Mouse (Mus musculus): ENCODE data around the gene Gm17175. TPM values are rescaled to one million over a fixed set of nuclear protein-coding genes. Genes with fewer than 3 reads are reported as not detected.
"Not testable (repeated sequence)": the region's sequence is repeated elsewhere in the genome, so short reads cannot be mapped to it uniquely, and the experiment has no call there.

Gene Gm17175
- polyA plus RNA-seq (2014; fragmentation: Nextera tagmentation; extraction: Ambion mirVana): not detected in 2 replicates

DNA sequence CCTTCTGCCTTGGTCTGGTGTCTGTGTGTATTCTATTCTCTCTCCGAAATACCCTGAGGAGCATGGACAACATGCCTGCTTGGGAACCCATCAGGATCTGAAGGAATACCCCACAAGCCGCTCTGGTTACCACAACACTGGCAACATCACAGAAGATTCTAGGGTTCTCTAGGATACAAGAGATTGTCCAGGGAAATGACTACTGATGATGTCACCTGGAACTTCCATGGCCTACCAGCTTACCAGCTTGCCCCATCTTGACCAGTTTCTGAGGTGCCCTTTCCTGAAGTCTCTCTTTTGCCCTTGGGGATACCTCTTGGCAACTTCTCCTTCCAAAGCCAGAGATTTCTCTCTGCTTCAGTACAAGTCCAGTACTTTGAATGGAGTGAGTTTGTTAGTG is at the start of gene Gm17175:
Gene Gm17175, minus strand, starts transcription at position 101 of the 400 bp plus-strand sequence.
- not testable (repeated sequence) for H3K9ac ChIP-seq (ENCODE audit: low read depth, low read length); H3K36me3 ChIP-seq (ENCODE audit: control insufficient read depth, insufficient read depth, low read length); H3K27me3 ChIP-seq (replicated peaks; ENCODE audit: control insufficient read depth, insufficient read depth, low read length); H3K27ac ChIP-seq (replicated peaks; ENCODE audit: low read depth, low read length); ATAC-seq (ENCODE audit: low read depth); DNase-seq (ENCODE audit: low spot score); H3K9me3 ChIP-seq (ENCODE audit: control insufficient read depth, low read length); H3K4me2 ChIP-seq (ENCODE audit: low read depth, low read length); H3K4me3 ChIP-seq (ENCODE audit: low read depth, low read length); H3K4me1 ChIP-seq (ENCODE audit: control insufficient read depth, insufficient read depth, low read length)
- 93% methylated on average over 2 of the region's 2 CpGs for WGBS

DNA sequence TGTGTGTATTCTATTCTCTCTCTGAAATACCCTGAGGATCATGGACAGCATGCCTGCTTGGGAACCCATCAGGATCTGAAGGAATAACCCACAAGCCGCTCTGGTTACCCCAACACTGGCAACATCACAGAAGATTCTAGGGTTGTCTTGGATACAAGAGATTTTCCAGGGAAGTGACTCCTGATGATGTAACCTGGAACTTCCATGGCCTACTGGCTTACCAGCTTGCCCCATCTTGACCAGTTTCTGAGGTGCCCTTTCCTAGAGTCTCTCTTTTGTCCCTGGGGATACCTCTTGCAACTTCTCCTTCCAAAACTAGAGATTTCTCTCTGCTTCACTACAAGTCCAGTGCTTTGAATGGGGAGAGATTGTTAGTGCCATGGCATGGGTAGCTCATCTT is 37.3 kb upstream of the Gm17175 start, which contains the start of gene Gm17078:
Gene Gm17078, minus strand, starts transcription at position 101 of the 400 bp plus-strand sequence.
- DNase-seq (ENCODE audit: low spot score): no peak
- Histone ChIP-seq H3K4me2 (ENCODE audit: low read depth, low read length) (no peak within 1 kb of the TSS), H3K9me3 (ENCODE audit: control insufficient read depth, low read length) (no peaks in the 10 kb centered on the region), H3K4me1 (ENCODE audit: control insufficient read depth, insufficient read depth, low read length) (no peaks in the 10 kb centered on the region), H3K36me3 (ENCODE audit: control insufficient read depth, insufficient read depth, low read length) (no peaks in the 10 kb centered on the region), H3K9ac (ENCODE audit: low read depth, low read length) (no peak within 1 kb of the TSS), H3K4me3 (ENCODE audit: low read depth, low read length) (no peak within 1 kb of the TSS), H3K27ac (replicated peaks; ENCODE audit: low read depth, low read length) (no peak within 1 kb of the TSS), H3K27me3 (replicated peaks; ENCODE audit: control insufficient read depth, insufficient read depth, low read length) (no peaks in the 10 kb centered on the region)
- ATAC-seq (ENCODE audit: low read depth): no peak
- 91% methylated on average over 1 of the region's 1 CpGs for WGBS

DNA sequence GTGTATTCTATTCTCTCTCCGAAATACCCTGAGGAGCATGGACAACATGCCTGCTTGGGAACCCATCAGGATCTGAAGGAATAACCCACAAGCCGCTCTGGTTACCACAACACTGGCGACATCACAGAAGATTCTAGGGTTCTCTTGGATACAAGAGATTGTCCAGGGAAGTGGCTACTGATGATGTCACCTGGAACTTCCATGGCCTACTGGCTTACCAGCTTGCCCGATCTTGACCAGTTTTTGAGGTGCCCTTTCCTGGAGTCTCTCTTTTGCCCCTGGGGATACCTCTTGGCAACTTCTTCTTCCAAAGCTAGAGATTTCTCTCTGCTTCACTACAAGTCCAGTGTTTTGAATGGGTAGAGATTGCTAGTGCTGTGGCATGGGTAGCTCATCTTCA is 18.2 kb upstream of the Gm17175 start, which contains the start of gene Gm17174:
Gene Gm17174, minus strand, starts transcription at position 101 of the 400 bp plus-strand sequence.
- not testable (repeated sequence) for DNase-seq (ENCODE audit: low spot score); H3K4me2 ChIP-seq (ENCODE audit: low read depth, low read length); H3K36me3 ChIP-seq (ENCODE audit: control insufficient read depth, insufficient read depth, low read length); H3K27ac ChIP-seq (replicated peaks; ENCODE audit: low read depth, low read length); H3K27me3 ChIP-seq (replicated peaks; ENCODE audit: control insufficient read depth, insufficient read depth, low read length); H3K4me3 ChIP-seq (ENCODE audit: low read depth, low read length); H3K9ac ChIP-seq (ENCODE audit: low read depth, low read length); H3K9me3 ChIP-seq (ENCODE audit: control insufficient read depth, low read length); ATAC-seq (ENCODE audit: low read depth); H3K4me1 ChIP-seq (ENCODE audit: control insufficient read depth, insufficient read depth, low read length)
- WGBS: 92% methylated on average over 4 of the region's 4 CpGs

DNA sequence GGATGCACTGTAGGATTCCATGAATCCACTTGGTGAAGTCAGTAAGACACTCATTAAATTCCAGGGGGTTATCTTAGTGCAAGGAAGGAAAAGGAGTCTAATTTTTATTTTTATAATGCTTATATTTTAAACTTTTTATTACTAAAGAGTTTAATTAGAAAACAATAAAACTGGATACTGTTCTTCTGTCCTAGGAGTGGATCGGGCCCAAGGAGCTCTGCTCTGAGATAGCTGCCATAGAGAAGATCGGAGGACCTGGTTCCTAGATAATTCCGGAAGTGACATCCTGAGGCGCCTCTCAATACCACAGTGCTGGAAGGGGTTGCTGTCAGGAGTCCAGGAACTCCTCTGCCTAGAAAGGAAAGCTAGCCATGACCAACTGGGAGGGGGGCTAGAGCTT is 21.4 kb downstream of the Gm17175 start, which contains the start of gene Gm5622:
Gene Gm5622, plus strand, starts transcription at position 301 of the 400 bp plus-strand sequence.
- Histone ChIP-seq H3K9me3 (ENCODE audit: control insufficient read depth, low read length) (no peaks in the 10 kb centered on the region), H3K4me2 (ENCODE audit: low read depth, low read length) (no peak within 1 kb of the TSS), H3K9ac (ENCODE audit: low read depth, low read length) (no peak within 1 kb of the TSS), H3K4me1 (ENCODE audit: control insufficient read depth, insufficient read depth, low read length) (no peaks in the 10 kb centered on the region), H3K27me3 (replicated peaks; ENCODE audit: control insufficient read depth, insufficient read depth, low read length) (no peaks in the 10 kb centered on the region), H3K27ac (replicated peaks; ENCODE audit: low read depth, low read length) (no peak within 1 kb of the TSS), H3K4me3 (ENCODE audit: low read depth, low read length) (no peak within 1 kb of the TSS), H3K36me3 (ENCODE audit: control insufficient read depth, insufficient read depth, low read length) (no peaks in the 10 kb centered on the region)
- WGBS: 93% methylated on average over 4 of the region's 4 CpGs
- ATAC-seq (ENCODE audit: low read depth): no peak
- no peak for DNase-seq (ENCODE audit: low spot score)

Other genes with a start within 250 kb of the Gm17175 start
- gene Gm7247, start 212.3 kb downstream of the Gm17175 start, polyA plus RNA-seq (2014; fragmentation: Nextera tagmentation; extraction: Ambion mirVana): not detected in 2 replicates
- not detected in 2 replicates for gene Vmn2r88, start 163.2 kb downstream of the Gm17175 start, polyA plus RNA-seq (2014; fragmentation: Nextera tagmentation; extraction: Ambion mirVana)
- not detected in 2 replicates for gene Vmn2r89, start 122.2 kb downstream of the Gm17175 start, polyA plus RNA-seq (2014; fragmentation: Nextera tagmentation; extraction: Ambion mirVana)
- gene Gm5622, start 21.3 kb downstream of the Gm17175 start, polyA plus RNA-seq (2014; fragmentation: Nextera tagmentation; extraction: Ambion mirVana): not detected in 2 replicates
- not detected in 2 replicates for gene Gm17174, start 18.1 kb upstream of the Gm17175 start, polyA plus RNA-seq (2014; fragmentation: Nextera tagmentation; extraction: Ambion mirVana)
- gene Gm17078, start 37.2 kb upstream of the Gm17175 start, polyA plus RNA-seq (2014; fragmentation: Nextera tagmentation; extraction: Ambion mirVana): not detected in 2 replicates
- not detected in 2 replicates for gene Gm4181, start 61.6 kb upstream of the Gm17175 start, polyA plus RNA-seq (2014; fragmentation: Nextera tagmentation; extraction: Ambion mirVana)
- not detected in 2 replicates for gene Gm17079, start 121.4 kb upstream of the Gm17175 start, polyA plus RNA-seq (2014; fragmentation: Nextera tagmentation; extraction: Ambion mirVana)
- not detected in 2 replicates for gene Gm5800, start 143.1 kb upstream of the Gm17175 start, polyA plus RNA-seq (2014; fragmentation: Nextera tagmentation; extraction: Ambion mirVana)
- not detected in 2 replicates for gene Ang4, start 199.5 kb upstream of the Gm17175 start, polyA plus RNA-seq (2014; fragmentation: Nextera tagmentation; extraction: Ambion mirVana)
- not detected in 2 replicates for gene AY358078, start 226.0 kb upstream of the Gm17175 start, polyA plus RNA-seq (2014; fragmentation: Nextera tagmentation; extraction: Ambion mirVana)

Data from embryonic facial prominence, embryonic 14.5 days (tissue).